Mouse (Mus musculus): ENCODE measurements at regions not wholly inside any gene's neighbourhood (a gene's known extent, or its start where the extent isn't known, plus 50 kb on each side); places are given as distances from the start of the nearest gene placed in this dataset.
"Not testable (repeated sequence)": the region's sequence is repeated elsewhere in the genome, so short reads cannot be mapped to it uniquely, and the experiment has no call there.

DNA sequence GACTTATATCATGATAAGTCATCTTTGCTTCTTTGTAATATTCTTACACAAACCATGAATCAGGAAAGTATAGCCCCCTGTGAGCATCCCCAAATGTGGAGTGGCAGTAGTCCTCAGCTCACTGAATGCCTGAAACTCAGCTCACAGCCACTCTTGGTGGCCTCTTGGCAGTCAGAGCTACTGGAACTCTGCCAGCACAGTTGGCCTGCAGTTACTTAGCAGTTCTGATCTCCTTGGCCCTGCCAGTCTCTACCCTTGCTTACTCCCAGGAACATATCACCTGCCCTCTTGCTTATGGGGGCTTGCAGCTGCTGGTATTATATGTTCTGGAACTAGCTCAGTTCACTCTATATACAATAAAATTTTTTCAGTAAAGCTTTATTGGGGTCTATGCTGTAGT is 167.9 kb upstream of the Mad2l1 start:
- peak; percentile 17 for DNase-seq
- intact Hi-C loops (cut with DNase I; ENCODE audit: low total_unique reads), result no loop called here

GRCm38 (mm10) chr6:66381279-66381934 is 153.8 kb upstream of the Mad2l1 start:
- intact Hi-C loops (cut with DNase I; ENCODE audit: low total_unique reads), result no loop called here
- no peak for DNase-seq

GRCm38 (mm10) chr6:66382347-66383010 is 152.7 kb upstream of the Mad2l1 start:
- no peak for DNase-seq
- intact Hi-C loops (cut with DNase I; ENCODE audit: low total_unique reads), result no loop called here

DNA sequence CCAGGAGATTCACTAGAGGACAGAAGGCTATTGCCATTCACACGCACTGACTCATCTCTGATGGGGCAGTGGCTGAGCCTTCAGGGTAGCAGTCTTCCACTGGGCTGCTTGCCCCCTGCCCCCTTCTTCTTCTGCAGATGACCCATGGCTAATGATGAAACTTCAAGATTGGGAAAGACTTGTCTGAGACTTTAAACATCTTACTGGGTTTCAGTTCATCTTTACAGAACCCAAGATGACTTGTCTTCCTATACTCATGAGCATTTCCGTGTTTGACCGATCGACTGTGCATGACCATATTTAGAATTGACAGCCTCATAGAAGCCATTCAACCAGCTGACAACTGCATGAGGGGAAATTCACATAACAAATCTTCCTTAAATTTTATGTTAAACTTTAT is 140.0 kb upstream of the Mad2l1 start:
- DNase-seq, result no peak
- intact Hi-C loops (cut with DNase I; ENCODE audit: low total_unique reads), result no loop called here

DNA sequence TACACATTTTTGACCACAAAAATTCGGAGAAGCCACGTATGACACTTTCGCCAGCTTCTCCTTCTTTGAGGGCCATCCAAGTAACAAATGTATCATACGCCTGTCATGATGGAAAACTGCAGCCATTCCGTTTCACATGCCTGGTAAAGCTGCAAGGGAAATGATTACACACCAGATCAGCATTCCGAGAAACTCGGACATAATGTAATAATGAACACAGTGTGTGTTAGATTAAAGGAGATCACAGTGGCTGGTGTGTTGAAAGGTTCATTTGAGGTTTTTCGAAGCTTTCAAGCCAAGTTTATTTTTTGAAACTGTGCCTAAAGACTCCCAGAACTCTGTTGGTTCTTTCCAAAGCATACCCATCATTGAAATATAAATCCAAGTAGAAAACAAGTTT is 137.8 kb upstream of the Mad2l1 start:
- intact Hi-C loops (cut with DNase I; ENCODE audit: low total_unique reads), result no loop called here
- DNase-seq, result no peak

DNA sequence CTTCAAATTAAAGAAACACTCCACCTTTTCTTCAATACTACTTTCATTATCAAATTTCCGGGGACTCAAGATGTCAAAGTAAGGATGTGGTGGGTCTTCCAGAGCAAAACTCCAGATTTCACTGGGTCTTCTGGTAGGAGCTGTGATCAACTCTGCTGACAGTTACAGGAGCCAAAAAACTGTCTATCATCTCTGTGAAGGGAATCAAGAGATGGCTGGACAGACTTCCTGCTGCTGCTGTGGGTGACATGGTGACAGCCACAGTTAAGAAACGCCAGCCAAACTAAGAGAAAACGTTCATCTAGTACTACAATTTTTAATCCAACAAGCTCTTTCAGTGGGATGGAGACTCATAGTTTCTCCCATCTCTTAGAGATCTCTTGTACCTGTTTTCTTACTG is 136.5 kb upstream of the Mad2l1 start:
- no peak for DNase-seq
- intact Hi-C loops (cut with DNase I; ENCODE audit: low total_unique reads), result no loop called here

GRCm38 (mm10) chr6:66399091-66399755 is 136.0 kb upstream of the Mad2l1 start:
- intact Hi-C loops (cut with DNase I; ENCODE audit: low total_unique reads), result no loop called here

DNA sequence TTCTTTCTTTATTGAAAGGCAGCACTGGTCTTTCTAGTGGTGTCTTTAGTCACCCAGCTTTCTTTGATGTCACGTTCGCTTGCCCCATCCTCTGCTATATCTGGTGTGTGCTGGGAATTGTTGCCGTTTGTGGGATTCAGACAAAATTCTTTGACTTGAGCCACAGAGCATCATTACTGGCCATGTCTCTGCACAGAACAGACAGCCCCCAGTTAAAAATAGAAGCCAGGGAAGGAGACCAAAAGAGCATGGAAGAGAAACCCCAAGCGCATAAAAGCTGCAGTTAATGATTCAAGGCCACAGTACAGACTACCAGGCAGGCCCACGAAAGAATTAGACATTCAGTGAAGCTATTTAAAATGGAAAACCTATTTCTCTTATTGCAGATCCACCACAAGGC is 133.7 kb upstream of the Mad2l1 start:
- DNase-seq, result no peak
- intact Hi-C loops (cut with DNase I; ENCODE audit: low total_unique reads), result no loop called here

More at GRCm38 (mm10) chr6:66399091-66399755, 136.0 kb upstream of the Mad2l1 start:
- no peak for DNase-seq

- DNase-seq, result no peak
Measured at GRCm38 (mm10) chr6:66401868-66402440, 133.2 kb upstream of the Mad2l1 start.

DNA sequence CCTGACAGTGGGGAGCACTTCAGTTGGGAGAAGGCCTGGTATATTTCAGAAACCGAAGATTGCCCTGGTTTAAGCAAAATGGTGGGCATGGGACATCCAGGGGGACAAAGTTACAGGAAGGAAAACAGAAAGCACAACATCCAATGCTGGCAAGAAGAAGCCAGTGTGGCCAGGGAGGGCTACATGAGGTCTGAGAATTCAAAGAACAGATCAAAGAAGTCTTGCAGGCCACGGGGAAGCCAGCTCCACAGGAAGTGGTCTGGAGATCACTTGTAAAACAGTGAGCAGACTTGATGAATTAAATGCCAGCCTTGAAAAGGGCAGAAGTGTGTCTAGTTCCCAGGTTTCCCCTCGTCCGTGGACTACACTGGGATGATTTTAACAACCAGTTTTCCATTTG is 120.4 kb upstream of the Mad2l1 start:
- intact Hi-C loops (cut with DNase I; ENCODE audit: low total_unique reads), result no loop called here
- no peak for DNase-seq

More at GRCm38 (mm10) chr6:66401868-66402440, 133.2 kb upstream of the Mad2l1 start:
- intact Hi-C loops (cut with DNase I; ENCODE audit: low total_unique reads), result no loop called here

DNA sequence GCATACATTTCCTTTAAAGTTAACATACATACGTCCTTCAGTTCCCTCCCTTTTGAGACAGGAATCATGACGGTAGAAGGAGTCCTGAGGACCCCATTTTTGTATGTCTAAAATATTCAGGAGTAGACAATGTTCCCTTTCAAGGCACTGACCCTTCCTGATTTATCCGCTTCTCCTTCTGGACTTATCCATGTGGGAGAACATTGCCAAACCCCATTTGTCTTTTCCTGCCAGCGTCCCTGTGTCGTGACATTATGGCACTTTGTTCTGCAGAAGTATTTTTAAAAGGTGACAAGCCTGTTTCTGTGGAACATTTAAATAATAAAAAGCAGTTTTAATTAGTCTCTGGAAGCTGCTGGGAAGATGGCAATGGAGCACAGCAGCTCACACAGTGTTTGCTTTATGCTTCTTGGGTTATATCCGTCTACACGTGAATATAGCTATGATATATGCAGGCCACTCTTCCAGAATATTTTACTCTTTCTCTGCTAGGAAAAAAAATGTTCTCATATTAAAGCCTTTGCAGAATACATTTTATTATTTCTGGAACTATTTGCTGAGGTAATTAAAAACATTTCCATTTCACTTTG is 115.6 kb upstream of the Mad2l1 start:
- no peak for DNase-seq
- intact Hi-C loops (cut with DNase I; ENCODE audit: low total_unique reads), result no loop called here

DNA sequence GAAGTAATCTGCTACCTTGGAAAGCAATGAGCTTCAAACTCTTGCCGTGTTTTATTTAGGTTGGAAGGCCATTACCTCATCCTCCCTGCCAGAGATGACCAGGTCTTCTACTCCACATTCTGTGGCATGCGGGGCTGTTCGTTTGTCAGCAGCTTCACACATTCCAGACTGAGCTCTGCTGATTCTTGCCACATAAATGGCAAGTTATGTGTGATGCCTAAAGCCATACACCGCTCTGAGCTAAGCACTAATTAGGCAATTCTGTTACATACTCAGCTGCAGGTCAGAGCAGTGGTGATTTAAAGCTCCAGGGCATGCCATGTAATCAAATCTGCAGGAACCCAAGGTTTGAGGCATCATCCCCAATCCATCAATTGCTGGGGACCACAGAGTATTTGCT is 106.8 kb upstream of the Mad2l1 start:
- intact Hi-C loops (cut with DNase I; ENCODE audit: low total_unique reads), result no loop called here
- no peak for DNase-seq

- intact Hi-C loops (cut with DNase I; ENCODE audit: low total_unique reads); DNase-seq: not testable (repeated sequence)
Measured at GRCm38 (mm10) chr6:66450408-66450807, 84.8 kb upstream of the Mad2l1 start.

DNA sequence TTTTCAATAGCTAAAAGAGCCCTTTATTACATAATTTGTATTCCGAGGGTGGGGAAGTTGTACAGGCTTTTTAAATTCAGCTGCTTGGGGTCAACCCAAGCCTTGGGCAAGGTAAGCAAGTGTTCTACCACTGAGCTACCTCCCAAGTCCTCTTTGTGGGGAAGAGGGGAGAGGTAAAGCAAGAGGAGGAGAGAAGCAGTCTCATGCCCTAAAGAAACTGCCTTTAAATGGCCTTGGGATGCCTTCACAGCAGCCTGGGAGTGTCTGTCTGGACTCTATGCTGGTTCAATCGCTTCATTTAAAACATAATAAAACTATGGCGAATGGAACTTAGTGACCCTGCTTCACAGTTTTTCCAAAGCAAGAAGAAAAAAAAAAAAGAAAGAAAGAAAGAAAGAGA is 77.0 kb upstream of the Mad2l1 start:
- intact Hi-C loops (cut with DNase I; ENCODE audit: low total_unique reads), result no loop called here
- DNase-seq, result no peak

DNA sequence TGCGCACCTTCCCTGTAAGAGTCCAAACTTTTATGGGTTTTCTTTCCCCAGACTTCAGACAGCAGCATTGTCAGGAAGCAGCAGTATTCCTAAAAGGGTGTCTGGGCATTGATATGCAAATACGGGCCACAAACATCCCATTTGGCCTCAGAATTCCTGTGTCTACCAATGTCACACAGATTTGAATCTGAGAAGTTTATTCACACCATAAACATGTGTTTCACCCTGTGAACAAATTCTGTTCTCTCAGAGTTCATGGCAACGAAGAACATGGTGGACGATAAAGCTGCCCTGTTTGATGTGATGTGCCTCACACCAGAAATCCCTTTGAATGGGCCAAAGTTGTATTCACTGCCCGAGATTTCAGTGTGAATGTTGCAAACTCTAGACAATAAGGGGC is 70.7 kb upstream of the Mad2l1 start:
- DNase-seq, result no peak
- intact Hi-C loops (cut with DNase I; ENCODE audit: low total_unique reads), result no loop called here

- no peak for DNase-seq
- intact Hi-C loops (cut with DNase I; ENCODE audit: low total_unique reads), result no loop called here
Measured at GRCm38 (mm10) chr6:66465137-66465853, 69.9 kb upstream of the Mad2l1 start.

GRCm38 (mm10) chr6:66466757-66467156 is 68.4 kb upstream of the Mad2l1 start:
- intact Hi-C loops (cut with DNase I; ENCODE audit: low total_unique reads), result no loop called here
- DNase-seq, result no peak

DNA sequence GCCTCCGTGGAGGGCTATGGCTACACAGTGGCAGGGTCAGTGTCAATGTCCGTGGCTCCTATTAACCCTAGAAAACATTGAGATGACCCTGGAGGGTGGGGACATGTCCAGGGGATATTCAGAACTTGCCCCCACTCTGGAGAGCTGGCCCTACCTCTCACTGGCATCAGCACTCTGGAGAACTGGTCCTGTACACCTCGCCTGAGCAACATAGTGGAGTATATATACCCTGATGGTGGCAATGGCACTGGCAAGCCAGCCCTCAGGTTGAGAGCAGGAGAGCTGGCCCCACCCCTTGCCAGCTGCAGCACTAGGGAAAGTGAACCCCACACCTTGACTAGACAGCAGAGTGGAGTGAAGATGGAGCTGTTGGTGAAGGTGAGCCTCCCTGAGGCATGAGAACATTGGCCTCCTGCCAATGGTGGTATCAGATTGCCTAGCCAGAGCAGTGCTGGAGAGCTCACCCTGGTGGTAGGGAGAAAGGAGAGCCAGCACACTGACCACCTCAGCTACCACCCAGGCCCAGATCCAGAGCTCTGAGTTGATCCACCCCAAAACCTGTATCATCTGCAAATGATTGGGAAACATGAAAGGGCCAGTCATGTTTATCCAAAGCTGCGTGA is 64.5 kb upstream of the Mad2l1 start:
- DNase-seq, result no peak
- intact Hi-C loops (cut with DNase I; ENCODE audit: low total_unique reads), result no loop called here

DNA sequence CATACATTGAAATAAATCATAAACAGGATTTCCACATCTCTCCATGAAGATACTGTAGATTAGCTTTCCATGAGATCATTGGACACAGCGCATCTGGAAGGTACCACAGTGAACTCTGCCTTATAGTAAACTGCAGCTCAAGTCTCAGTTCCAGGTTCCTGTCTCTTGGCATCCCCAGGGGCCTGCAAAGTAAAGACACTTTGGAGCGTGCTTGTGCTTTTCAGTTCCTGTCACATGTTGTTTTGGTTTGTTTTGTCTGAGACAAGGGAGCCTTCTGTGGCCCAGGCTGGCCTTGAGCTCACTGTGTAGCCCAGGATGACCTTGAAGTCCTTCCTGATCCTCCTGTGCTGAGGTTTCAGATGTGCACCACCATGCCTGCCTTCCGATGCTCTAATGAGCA is 63.4 kb upstream of the Mad2l1 start:
- DNase-seq, result no peak
- intact Hi-C loops (cut with DNase I; ENCODE audit: low total_unique reads), result no loop called here

All from gastrocnemius, postnatal 14 days (tissue).